Mouse (Mus musculus) ES-Bruce4 (cell line): ENCODE measurements around the gene Cpsf4. TPM values are rescaled to one million over a fixed set of nuclear protein-coding genes. Genes with fewer than 3 reads are reported as not detected.

Experiments
- H3K27ac ChIP-seq: 2 replicates; pipeline ENCODE4 v1.5.1; 2012; ENCODE audit warnings: low read length, inconsistent platforms; ENCODE audit not compliant: insufficient read depth
- H3K27me3 ChIP-seq: 2 replicates; pipeline ENCODE4 v1.6.1; 2012; ENCODE audit warnings: mild to moderate bottlenecking, low read length, inconsistent platforms; ENCODE audit not compliant: control insufficient read depth, poor library complexity, insufficient read depth, severe bottlenecking
- H3K36me3 ChIP-seq: 2 replicates; pipeline ENCODE4 v1.6.1; 2012; ENCODE audit warnings: inconsistent platforms, mild to moderate bottlenecking, low read length, moderate library complexity; ENCODE audit not compliant: control insufficient read depth, poor library complexity, insufficient read depth, severe bottlenecking
- H3K4me1 ChIP-seq: one replicate; pipeline ENCODE4 v1.8.1; 2011; ENCODE audit warnings: low read length; ENCODE audit not compliant: control insufficient read depth, insufficient read depth
- H3K4me3 ChIP-seq: 2 replicates; pipeline ENCODE4 v1.5.1; 2011; ENCODE audit warnings: low read depth, mild to moderate bottlenecking, low read length
- H3K9ac ChIP-seq: 2 replicates; pipeline ENCODE4 v1.6.1; 2012; ENCODE audit warnings: low read depth, mild to moderate bottlenecking, inconsistent platforms; ENCODE audit not compliant: poor library complexity, severe bottlenecking
- H3K9me3 ChIP-seq: replicated peaks from 2 replicates; pipeline ENCODE4 v1.6.1; 2012; ENCODE audit warnings: mild to moderate bottlenecking, low read length, inconsistent platforms; ENCODE audit not compliant: control insufficient read depth, poor library complexity, insufficient read depth, severe bottlenecking
- CTCF ChIP-seq: IDR thresholded peaks from one replicate; pipeline ENCODE4 v1.8.1; 2011; ENCODE audit warnings: low read depth, low read length
- EP300 ChIP-seq: IDR thresholded peaks from 2 replicates; pipeline ENCODE4 v1.6.1; 2011; ENCODE audit warnings: low read depth, low read length; ENCODE audit not compliant: insufficient read depth
- POLR2A ChIP-seq: IDR thresholded peaks from one replicate; pipeline ENCODE4 v1.8.1; 2011; ENCODE audit warnings: low read length; ENCODE audit not compliant: insufficient read depth
- polyA plus RNA-seq: library from polyadenylated mRNA; stranded (reverse); fragments of >200 nt; gene quantifications from 2 replicates; pipeline ENCODE4 v1.2.4, GENCODE M21; 2011; ENCODE audit warnings: low read depth; ENCODE audit not compliant: missing spikeins, insufficient read depth, insufficient read length

The Cpsf4 gene
- polyA plus RNA-seq, 1 experiment, result 49.6 TPM

DNA sequence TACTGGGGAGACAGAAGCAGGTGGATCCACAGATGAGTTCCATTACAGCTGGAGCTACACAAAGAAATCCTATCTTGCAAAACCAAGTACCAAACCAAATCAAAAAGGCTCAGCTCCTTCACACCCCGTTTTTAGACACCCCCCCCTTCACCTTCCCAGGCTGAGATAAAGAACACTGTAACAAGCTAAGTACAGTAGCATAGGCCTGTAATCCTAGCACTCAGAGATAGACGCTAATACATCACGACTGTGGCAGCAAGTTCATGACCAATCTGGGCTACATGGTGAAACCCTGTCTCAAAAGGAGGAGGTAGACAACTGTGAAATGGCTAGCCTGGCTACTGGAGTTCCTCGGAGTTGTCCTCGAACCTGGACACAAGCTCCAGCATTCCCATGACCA, 23.4 kb downstream of the Cpsf4 start:
- TF ChIP-seq CTCF (no peak), EP300 (no peak), POLR2A (no peak)
- Histone ChIP-seq H3K9me3 (no peaks in the 10 kb centered on the region), H3K4me1 (no peaks in the 10 kb centered on the region), H3K4me3 (peak overlapping the region; percentile 96), H3K27ac (no peak overlapping the region), H3K27me3 (no peaks in the 10 kb centered on the region), H3K9ac (peak overlapping the region; percentile 85), H3K36me3 (peaks cover 27% of the 10 kb centered on the region)

DNA sequence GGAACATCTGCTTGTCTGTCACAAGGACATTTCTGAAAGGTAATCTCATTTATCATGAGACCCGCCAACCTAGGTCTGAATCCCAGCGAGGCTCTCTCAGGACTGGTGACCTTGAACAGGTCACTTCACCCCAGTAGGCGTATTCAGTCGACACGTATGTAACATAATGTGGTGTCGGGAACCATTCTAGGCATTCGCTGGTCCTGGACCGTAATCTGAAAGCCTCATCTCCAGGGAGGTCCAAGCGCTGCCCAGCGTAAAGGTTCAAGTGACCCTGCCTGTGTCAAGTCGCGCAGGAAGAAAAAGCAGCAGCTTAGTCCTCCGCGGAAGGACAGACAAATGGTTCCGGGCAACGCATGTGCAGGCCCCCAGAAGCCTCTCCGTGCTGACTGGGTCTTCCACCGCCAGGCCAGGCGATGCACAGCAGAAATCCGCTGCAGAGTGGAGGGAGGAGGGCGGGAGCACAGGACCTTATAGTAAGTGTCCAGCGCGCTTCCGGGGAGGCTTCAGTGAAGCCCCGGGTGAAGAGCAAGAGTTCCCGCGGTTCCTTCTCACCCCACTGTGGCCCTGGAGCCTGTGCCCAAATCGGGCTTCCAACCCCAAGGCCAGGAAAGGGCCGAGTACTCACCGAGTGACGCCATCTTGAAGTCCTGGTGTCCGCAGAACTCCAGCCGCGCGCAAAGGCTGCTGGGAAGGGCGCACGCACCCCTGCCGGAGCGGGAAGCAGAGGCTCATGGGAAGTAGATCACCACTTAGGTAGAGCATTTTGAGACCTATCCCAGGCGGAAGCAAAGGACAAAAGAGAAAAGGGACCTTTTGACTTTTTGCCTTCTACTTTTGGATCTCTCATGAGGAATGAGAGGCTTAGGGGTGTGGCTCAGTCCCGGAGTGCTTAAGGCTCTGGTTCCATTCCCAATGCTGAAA, 24.1 kb downstream of the Cpsf4 start:
- TF ChIP-seq POLR2A (peak; percentile 80), CTCF (no peak), EP300 (peak; percentile 26; the same call in 1 of the 2 replicates)
- H3K27ac ChIP-seq, result peak overlapping the region; percentile 94
- H3K4me1 ChIP-seq, result no peaks in the 10 kb centered on the region
- peak overlapping the region; percentile 96 for H3K4me3 ChIP-seq
- no peaks in the 10 kb centered on the region for H3K9me3 ChIP-seq
- peaks cover 22% of the 10 kb centered on the region for H3K36me3 ChIP-seq
- H3K27me3 ChIP-seq, result no peaks in the 10 kb centered on the region
- H3K9ac ChIP-seq, result peak overlapping the region; percentile 85

DNA sequence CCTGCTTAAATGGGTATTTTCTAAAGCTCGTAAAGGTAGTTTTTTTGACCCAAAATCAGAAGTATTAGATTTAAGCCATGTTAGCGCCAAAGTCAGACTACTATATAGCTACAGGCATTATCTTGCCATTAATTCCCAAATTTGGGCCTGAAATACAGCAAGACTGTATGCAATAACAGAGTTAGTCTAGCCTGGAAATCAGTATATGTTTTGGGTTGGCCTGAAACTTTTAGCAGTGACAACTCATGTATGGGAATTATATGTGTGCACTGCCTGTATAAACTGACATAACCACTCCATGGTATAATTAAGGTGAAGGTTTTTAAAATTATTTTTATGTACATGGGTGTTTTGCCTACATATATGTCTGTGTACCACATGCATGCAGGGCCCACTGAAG, 24.9 kb downstream of the Cpsf4 start, which contains the start of gene Atp5j2:
Gene Atp5j2, minus strand, starts transcription at position 101 of the 400 bp plus-strand sequence.
- H3K36me3 ChIP-seq, result peaks cover 14% of the 10 kb centered on the region
- peak within 1 kb of the TSS; percentile 94 for H3K27ac ChIP-seq
- TF ChIP-seq EP300 (no peak), CTCF (no peak), POLR2A (no peak)

DNA sequence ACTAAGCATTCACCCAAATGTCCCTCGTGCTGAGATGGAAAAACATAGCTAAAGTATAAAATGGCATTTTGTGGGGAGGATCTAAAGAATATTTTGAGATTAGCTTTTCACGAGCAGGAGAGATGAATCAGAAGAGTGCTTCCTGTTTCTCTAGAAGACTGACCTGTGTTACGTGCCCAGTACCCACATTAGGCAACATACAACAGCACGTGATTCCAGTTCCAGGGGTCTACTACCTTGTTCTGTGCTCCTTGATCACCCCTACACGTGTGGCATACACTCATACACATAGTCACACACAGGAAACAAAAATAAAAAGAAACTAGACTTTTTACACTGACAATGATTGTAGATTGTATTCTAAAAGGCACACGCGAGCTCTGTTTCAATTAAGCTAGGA, 33.4 kb downstream of the Cpsf4 start:
- no peak for TF ChIP-seq CTCF
- TF ChIP-seq POLR2A, result no peak
- TF ChIP-seq EP300, result no peak
- H3K4me1 ChIP-seq, result no peaks in the 10 kb centered on the region
- H3K27ac ChIP-seq, result no peak overlapping the region
- H3K9ac ChIP-seq, result no peak overlapping the region
- H3K4me3 ChIP-seq, result no peak overlapping the region
- H3K36me3 ChIP-seq, result peaks cover under 1% of the 10 kb centered on the region
- H3K9me3 ChIP-seq, result no peaks in the 10 kb centered on the region
- no peaks in the 10 kb centered on the region for H3K27me3 ChIP-seq

More for the DNA sequence above, 24.9 kb downstream of the Cpsf4 start, which contains the start of gene Atp5j2:
- no peaks in the 10 kb centered on the region for H3K9me3 ChIP-seq
- H3K27me3 ChIP-seq, result no peaks in the 10 kb centered on the region
- peak within 1 kb of the TSS; percentile 85 for H3K9ac ChIP-seq
- H3K4me1 ChIP-seq, result no peaks in the 10 kb centered on the region
- peak within 1 kb of the TSS; percentile 96 for H3K4me3 ChIP-seq

DNA sequence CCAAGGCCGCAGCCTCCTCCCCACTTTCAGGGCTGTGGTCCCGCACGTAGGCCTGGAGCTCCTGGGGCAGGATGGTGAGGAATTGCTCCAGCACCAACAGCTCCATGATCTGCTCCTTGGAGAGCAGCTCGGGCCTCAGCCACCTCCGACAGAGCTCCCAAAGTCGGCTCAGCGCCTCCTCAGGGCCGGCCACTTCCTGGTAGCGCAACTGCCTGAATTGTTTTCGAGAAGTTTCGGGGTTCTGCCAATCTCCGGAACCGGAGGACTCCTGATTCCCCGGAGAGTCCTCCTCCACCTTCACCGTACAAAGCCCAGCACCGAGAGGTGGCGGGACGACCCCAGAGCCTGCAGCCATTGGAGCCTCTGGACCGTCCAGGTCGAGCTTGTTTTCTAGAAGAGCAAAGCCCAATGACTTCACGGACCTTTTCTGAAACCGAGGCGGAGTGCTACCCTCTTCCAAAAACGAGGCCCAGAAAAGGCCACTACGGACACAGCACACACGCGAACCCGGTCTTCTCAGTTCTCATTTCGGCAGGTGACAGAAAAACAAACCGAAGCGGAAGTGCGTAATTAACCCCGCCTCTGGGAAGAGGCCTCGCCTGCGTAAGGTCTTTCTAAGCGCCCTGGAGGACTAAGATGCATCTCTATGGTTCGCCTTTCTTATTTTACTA, 34.4 kb downstream of the Cpsf4 start, which contains the start of gene Zkscan14:
Gene Zkscan14, minus strand, starts transcription at position 548 of the 671 bp plus-strand sequence.
- Histone ChIP-seq H3K4me1 (no peaks in the 10 kb centered on the region), H3K9me3 (no peaks in the 10 kb centered on the region), H3K9ac (peak within 1 kb of the TSS; percentile 60), H3K27me3 (no peaks in the 10 kb centered on the region), H3K36me3 (no peaks in the 10 kb centered on the region), H3K27ac (no peak within 1 kb of the TSS), H3K4me3 (peak within 1 kb of the TSS; percentile 99)
- TF ChIP-seq EP300, result no peak
- peak; percentile 46 for TF ChIP-seq POLR2A

DNA sequence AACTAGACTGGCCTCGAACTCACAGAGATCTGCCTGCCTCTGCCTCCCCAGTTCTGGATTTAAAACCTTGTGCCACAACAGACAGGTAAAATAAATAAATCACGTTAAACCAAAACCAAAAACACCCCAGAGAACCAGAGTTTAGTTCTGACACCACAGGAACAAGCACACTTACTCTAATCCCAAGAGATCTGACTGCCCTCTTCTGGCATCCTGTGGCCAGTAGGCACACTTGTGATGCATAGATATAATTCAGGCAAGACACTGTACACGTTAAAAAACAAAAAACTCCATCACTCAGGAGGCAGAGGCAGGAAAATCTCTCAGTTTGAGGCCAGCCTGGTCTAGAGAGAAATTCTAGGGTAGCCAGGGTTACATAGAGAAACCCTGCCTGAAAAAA, 35.4 kb downstream of the Cpsf4 start:
- Histone ChIP-seq H3K9ac (no peak overlapping the region), H3K27ac (no peak overlapping the region), H3K4me3 (no peak overlapping the region), H3K27me3 (no peaks in the 10 kb centered on the region), H3K4me1 (no peaks in the 10 kb centered on the region), H3K9me3 (no peaks in the 10 kb centered on the region), H3K36me3 (no peaks in the 10 kb centered on the region)
- TF ChIP-seq POLR2A (no peak), EP300 (no peak), CTCF (no peak)
